Mouse (Mus musculus) adrenal gland, adult 8-10 months (tissue): ENCODE results near the gene Urb1. TPM values are rescaled to one million over a fixed set of nuclear protein-coding genes. Genes with fewer than 3 reads are reported as not detected.

ENCODE experiments used
- DNase-seq: peaks from one replicate; pipeline ENCODE4 v3.0.0; 2022
- total RNA-seq, 4 experiments: library from RNA; stranded (reverse); gene quantifications; 2 replicates each; pipeline ENCODE4 v1.2.4; 2022

The Urb1 gene
- total RNA-seq, 4 experiments from 2014 or later, result 13.5 to 20.2 (median 15.3) TPM

GRCm38 (mm10) chr16:90765195-90765877, 44.9 kb downstream of the Urb1 start:
- DNase-seq, result peak; percentile 77

GRCm38 (mm10) chr16:90760515-90760914, 49.7 kb downstream of the Urb1 start:
- no peak for DNase-seq

- no peak for DNase-seq
Observed at GRCm38 (mm10) chr16:90759335-90759734, 50.9 kb downstream of the Urb1 start.

- no peak for DNase-seq
Observed at GRCm38 (mm10) chr16:90753386-90753941, 56.7 kb downstream of the Urb1 start.

- DNase-seq, result no peak
Observed at GRCm38 (mm10) chr16:90748169-90748568, 62.0 kb downstream of the Urb1 start.

GRCm38 (mm10) chr16:90747143-90747542, 63.1 kb downstream of the Urb1 start:
- no peak for DNase-seq

- DNase-seq, result peak; percentile 96
Observed at GRCm38 (mm10) chr16:90738092-90738956, 71.9 kb downstream of the Urb1 start, which contains the start of gene Mrap. Mrap (plus strand) TSS chr16:90738207.

- peak; percentile 87 for DNase-seq
Observed at GRCm38 (mm10) chr16:90736672-90737270, 73.4 kb downstream of the Urb1 start.

- peak; percentile 90 for DNase-seq
Observed at GRCm38 (mm10) chr16:90735611-90736010, 74.6 kb downstream of the Urb1 start.

- peak; percentile 95 for DNase-seq
Observed at GRCm38 (mm10) chr16:90727233-90728115, 82.7 kb downstream of the Urb1 start, which contains the start of gene Mis18a. Mis18a (minus strand) TSS chr16:90727404.

GRCm38 (mm10) chr16:90726600-90727227, 83.5 kb downstream of the Urb1 start:
- DNase-seq, result no peak

- DNase-seq, result no peak
Observed at GRCm38 (mm10) chr16:90724051-90724450, 86.2 kb downstream of the Urb1 start.

GRCm38 (mm10) chr16:90710313-90710712, 99.9 kb downstream of the Urb1 start:
- no peak for DNase-seq

GRCm38 (mm10) chr16:90709711-90710289, 100.4 kb downstream of the Urb1 start:
- DNase-seq, result peak; percentile 65

- DNase-seq, result no peak
Observed at GRCm38 (mm10) chr16:90706279-90706678, 103.9 kb downstream of the Urb1 start.

GRCm38 (mm10) chr16:90704161-90704825, 105.9 kb downstream of the Urb1 start:
- no peak for DNase-seq

- no peak for DNase-seq
Observed at GRCm38 (mm10) chr16:90703646-90704045, 106.6 kb downstream of the Urb1 start.

- DNase-seq, result no peak
Observed at GRCm38 (mm10) chr16:90701541-90701940, 108.7 kb downstream of the Urb1 start.
